Mouse (Mus musculus): ENCODE measurements at regions not wholly inside any gene's neighbourhood (a gene's known extent, or its start where the extent isn't known, plus 50 kb on each side); places are given as distances from the start of the nearest gene placed in this dataset.

DNA sequence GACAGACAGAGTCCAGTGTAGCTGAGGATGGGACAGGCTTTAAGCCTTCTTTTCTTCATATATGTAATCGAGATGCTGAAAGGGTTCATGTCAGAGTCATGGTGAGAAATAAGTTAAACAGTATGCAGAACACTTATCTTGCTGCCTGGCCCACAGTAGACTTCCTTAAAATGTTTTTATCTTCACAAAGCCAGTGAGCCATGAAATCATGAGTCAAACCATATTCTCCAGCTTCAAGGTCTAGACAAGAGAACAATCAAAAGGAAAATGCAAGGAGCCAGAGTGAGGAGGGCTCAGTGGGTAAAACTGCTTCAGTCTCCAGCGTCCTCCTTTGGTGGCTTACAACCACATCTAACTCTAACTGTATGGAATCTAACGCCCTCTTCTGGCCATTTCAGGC is 103.7 kb upstream of the Onecut1 start:
- TF ChIP-seq CTCF (IDR thresholded peaks at IDR 0.05; ENCODE audit: extremely low read depth, insufficient read depth, insufficient read length, insufficient replicate concordance), result no peak
- TF ChIP-seq POLR2A (IDR thresholded peaks at IDR 0.05; ENCODE audit: low read depth, low read length), result no peak
